Mouse (Mus musculus) adrenal gland, adult 18-20 months (tissue): ENCODE data around the gene Sit1. TPM values are rescaled to one million over a fixed set of nuclear protein-coding genes. Genes with fewer than 3 reads are reported as not detected.

Experiments
- DNase-seq, 2 experiments: peaks; one replicate each; pipeline ENCODE4 v3.0.0; 2021 to 2022; ENCODE audit warnings: low spot score in 2 of 2
- long read RNA-seq, 2 experiments: library from polyadenylated mRNA; stranded (forward); transcript quantifications; one replicate each; pipeline ENCODE4 v2.0.0; 2021
- total RNA-seq, 2 experiments: library from RNA; stranded (reverse); gene quantifications; 1 replicate in 1 of 2; 2 replicates in 1 of 2; pipeline ENCODE4 v1.2.3; 2021

The Sit1 gene
- under 1 TPM in 1 of 2 experiments, not detected in 1; 0.38 TPM for total RNA-seq
- long read RNA-seq, experiment 1 = 0 reads
- long read RNA-seq, experiment 2 = 0 reads

GRCm38 (mm10) chr4:43483535-43484091, at the start of gene Sit1:
TSS of gene Sit1 (minus strand) at chr4:43483734.
- no peak for DNase-seq

DNA sequence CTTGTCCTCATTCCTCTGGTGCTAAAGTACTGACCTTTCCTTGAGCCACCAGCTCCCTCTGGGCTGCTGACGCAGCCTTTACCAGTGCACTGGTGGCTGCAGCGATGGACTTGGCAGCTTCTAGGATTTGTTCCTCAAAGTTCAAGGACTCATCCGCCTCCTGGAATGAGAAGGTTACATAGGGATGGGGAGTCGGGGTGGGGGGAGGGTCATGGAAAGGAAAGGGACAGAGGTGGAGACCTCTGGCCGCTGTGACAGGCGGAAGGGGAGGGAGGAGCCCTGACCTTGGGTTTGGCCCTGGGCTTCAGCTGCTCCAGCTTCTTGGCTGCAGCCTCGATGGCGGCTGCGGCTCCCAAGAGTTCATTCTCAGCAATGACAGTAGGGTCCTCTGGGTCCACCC, 49.7 kb upstream of the Sit1 start:
- peak in 1 of 2 experiments; percentile 61 for DNase-seq

- DNase-seq = peak; percentile 78 to 83
These were observed 47.0 kb upstream of the Sit1 start for GRCm38 (mm10) chr4:43530581-43530980.

GRCm38 (mm10) chr4:43530081-43530501, 46.6 kb upstream of the Sit1 start:
- DNase-seq = no peak

- no peak for DNase-seq
These were observed 45.0 kb upstream of the Sit1 start for GRCm38 (mm10) chr4:43528487-43528886.

- no peak for DNase-seq
These were observed 44.3 kb upstream of the Sit1 start for GRCm38 (mm10) chr4:43527880-43528279.

DNA sequence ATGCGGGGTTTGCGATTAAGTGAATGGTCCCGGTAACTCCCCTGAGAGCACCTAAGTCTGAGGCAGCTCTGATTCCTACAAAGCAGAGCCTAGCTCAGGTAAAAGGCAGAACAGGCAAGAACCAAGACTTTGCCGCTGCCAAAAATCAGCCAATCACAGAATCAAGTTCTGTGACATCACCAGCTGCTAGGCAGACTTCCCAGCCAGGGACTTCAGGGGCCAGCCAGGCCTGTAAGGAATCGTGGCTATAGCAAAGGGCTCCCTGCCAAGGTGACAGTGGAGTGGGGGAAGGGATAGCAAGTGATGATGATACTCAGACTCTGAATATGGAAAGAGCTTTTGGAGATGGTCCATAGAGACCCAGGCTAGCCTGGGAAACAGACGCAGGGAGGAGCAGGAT, 36.4 kb upstream of the Sit1 start:
- DNase-seq = peak; percentile 88 to 91

DNA sequence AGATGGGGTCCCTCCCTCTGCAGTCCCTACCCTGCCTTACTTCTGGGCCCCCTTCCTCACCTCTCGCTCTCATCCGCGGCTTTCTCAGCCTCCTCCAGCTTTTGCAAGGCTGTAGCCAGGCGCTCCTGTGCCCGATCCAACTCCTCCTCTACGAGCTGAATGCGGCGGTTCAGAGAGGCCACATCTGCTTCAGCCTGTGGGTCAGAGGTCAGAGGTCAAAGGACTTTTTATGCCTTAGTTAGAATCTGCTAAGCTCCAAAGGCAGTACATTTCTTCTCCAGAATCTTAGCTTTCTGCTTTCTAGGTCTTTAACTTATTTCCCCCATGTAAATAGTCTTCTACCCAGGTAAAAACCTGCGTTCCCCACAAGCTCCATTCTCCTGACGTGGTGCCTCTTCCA, 36.0 kb upstream of the Sit1 start:
- no peak for DNase-seq

GRCm38 (mm10) chr4:43515764-43516708, 32.5 kb upstream of the Sit1 start:
- no peak for DNase-seq

- no peak for DNase-seq
These were observed 30.3 kb upstream of the Sit1 start for GRCm38 (mm10) chr4:43513791-43514190.

DNA sequence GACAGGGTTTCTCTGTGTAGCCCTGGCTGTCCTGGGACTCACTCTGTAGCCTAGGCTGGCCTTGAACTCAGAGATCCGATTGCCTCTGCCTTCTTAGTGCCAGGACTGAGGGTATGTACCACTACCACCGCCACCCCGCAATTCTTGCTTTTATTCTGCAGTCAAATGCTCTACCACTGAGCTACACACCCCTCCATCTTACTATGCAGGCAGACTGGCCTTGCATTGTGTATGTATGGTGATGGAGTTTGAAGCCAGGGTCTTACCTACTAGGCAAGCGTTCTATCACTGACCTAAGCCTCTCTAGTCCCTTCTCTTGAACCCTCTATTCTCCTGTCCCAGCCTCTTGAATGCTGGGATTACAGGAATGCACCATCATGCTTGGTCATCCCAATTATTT, 29.8 kb upstream of the Sit1 start:
- DNase-seq = no peak

GRCm38 (mm10) chr4:43512653-43513052, 29.1 kb upstream of the Sit1 start:
- DNase-seq = no peak

DNA sequence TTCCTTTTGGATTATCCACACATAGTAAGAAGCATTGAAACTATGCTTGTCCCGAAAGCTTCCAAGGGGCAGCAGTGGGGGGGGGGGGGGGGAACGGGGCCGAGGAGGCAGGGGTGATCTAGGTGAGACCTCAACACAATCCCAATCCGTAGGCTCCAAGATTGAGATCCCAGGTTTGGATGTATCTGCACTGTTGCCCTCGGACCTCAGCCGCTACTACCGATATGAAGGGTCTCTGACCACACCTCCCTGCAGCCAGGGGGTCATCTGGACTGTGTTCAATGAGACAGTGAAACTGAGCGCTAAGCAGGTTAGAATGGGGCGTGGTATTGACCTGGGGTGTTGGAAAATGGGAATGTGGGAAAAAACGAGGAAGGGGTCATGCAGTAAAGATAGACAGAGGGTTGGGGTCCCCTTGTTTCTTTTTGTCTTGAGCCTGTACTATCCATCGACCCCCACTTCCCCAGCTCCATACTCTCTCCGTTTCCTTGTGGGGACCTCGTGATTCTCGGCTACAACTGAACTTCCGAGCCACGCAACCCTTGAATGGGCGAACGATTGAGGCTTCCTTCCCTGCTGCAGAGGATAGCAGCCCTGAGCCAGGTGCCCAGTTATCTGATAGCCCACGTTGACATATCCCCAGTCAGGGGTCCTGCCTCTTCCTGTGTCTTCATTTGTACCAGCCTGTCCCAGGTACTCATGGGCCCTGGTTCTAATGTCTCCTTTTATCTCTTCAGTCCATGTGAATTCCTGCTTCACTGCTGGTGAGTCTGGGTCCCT, 28.3 kb upstream of the Sit1 start:
- no peak for DNase-seq

GRCm38 (mm10) chr4:43509109-43509508, 25.6 kb upstream of the Sit1 start:
- DNase-seq = no peak

DNA sequence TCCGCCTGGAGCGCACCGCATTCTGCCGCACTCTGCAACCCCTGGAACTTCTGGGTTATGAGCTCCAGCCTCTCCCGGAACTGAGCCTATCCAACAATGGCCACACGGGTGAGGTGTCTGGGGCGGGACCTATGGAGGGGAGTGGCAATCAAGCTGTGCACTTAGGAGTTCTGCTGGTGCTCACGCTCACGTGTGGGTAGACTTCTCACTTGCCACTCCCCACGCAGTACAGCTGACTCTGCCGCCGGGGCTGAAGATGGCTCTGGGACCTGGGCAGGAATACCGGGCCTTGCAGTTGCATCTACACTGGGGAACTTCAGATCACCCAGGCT, 25.1 kb upstream of the Sit1 start:
- peak in 1 of 2 experiments; percentile 63 for DNase-seq

DNA sequence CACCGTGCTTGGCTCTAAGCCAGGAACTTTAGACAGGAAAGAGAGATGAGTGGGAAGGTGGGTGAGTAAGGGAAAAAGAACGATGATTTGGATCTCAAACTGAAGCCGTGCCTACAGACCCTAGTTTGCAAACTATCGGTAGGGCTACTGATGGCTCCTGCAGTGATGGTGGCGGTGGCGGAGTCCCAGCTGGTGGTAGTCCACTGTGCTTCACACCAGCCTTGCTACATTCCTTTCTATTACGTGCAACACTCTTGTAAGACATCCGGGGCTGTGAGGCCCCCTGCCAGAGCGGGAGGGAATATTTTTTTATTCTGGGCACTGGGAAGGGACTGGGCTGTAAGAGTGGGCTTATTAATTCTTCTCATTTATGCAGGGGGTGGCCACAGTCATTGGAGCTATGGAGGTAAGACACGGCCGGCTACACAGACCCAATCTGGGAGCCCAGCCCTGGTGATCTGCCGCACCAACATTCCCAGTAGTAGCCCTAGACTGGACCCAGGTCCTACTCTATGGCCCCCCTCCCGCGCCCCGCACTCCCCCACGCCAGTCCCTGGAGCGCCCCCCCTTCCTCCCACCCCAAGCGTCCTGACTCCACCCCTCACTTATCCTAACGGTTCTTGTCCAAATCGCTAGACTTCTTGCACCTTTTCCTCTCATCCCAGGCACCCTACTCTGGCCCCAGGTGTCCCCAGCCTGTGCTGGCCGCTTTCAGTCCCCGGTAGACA, 24.6 kb upstream of the Sit1 start:
- no peak for DNase-seq

- DNase-seq = no peak
These were observed 23.1 kb upstream of the Sit1 start, which contains the start of gene Car9 for GRCm38 (mm10) chr4:43506536-43507185. TSS of gene Car9 (plus strand) at chr4:43506966.

DNA sequence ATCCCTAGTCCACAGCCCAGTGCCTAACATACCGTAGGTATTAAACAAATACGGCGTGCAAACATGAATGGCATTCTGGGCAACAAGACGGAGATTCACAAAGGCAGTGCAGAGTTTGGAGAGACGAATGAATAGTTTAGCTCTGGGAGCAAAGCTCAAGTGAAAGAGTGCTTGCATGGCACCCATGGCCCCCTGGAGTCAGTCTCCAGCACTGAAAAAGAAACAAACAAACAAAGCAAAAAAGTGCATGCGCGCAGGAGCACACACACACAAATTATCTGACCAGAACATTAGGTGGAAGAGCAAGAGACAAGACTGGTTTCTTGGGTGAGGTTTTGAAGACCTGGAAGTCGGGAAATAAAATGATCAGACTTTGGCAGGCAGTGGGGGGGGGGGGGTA, 22.5 kb upstream of the Sit1 start:
- DNase-seq = no peak

- DNase-seq = no peak
These were observed 20.7 kb upstream of the Sit1 start for GRCm38 (mm10) chr4:43504269-43504668.

- no peak for DNase-seq
These were observed 20.0 kb upstream of the Sit1 start for GRCm38 (mm10) chr4:43503506-43503905.
